Comparison of ENCODE assay signal across 8 mouse cellular contexts in genomic region chr7:128739116-128739461, GRCm38 (mm10). TPM values are rescaled to one million over a fixed set of nuclear protein-coding genes. Genes with fewer than 3 reads are reported as not detected.
A peak's percentile ranks its signal among the peaks of the same experiment; 100 is the strongest.
DNase-seq lines count a peak whose midpoint lies in the region; ATAC-seq and TF ChIP-seq lines count a peak whose summit lies in the region.

No protein-coding gene starts in this region.

- DNase-seq in heart, embryonic 10.5 days (ENCODE audit: low spot score) = no peak
- no peak for DNase-seq in heart, postnatal 25 days (ENCODE audit: low spot score)
- peak; percentile 11 for DNase-seq in forebrain, postnatal 0 days
- DNase-seq in retina, postnatal 1 day = no peak
- DNase-seq in left cerebral cortex, postnatal 4 days = no peak

- no peak for ATAC-seq in forebrain, postnatal 0 days
- ATAC-seq in megakaryocyte-erythroid progenitor cell, adult 5-6 weeks (replicated peaks; ENCODE audit: low FRiP score, low TSS enrichment, poor library complexity, severe bottlenecking) = 0 out of 2 replicates have a peak, but pooled peaks have one; percentile 14
- ATAC-seq in frontal cortex, adult (ENCODE audit: low TSS enrichment) = no peak

- H3K9ac ChIP-seq in forebrain, postnatal 0 days = peak overlapping the region; percentile 87

- H3K4me2 ChIP-seq in forebrain, postnatal 0 days (ENCODE audit: low read depth) = peak overlapping the region; percentile 72

- TF ChIP-seq CTCF in E14TG2a.4 (conservative IDR thresholded peaks at IDR 0.05; ENCODE audit: low read length) = no peak
- no peak for TF ChIP-seq CTCF in forebrain, postnatal 0 days (IDR thresholded peaks at IDR 0.05; ENCODE audit: low read depth)

- intact Hi-C loops in heart, postnatal 25 days (cut with DNase I) = no loop called here
- intact Hi-C loops in left cerebral cortex, postnatal 4 days (cut with DNase I) = no loop called here

- peaks cover 13% of the 10 kb centered on the region; the same call in 1 of the 2 replicates for H3K36me3 ChIP-seq in heart, embryonic 10.5 days
- peaks cover 26% of the 10 kb centered on the region for H3K36me3 ChIP-seq in E14TG2a.4 (ENCODE audit: insufficient read depth, low read length)
- H3K36me3 ChIP-seq in forebrain, postnatal 0 days (ENCODE audit: insufficient read depth) = no peaks in the 10 kb centered on the region

- H3K9me3 ChIP-seq in heart, embryonic 10.5 days = no peaks in the 10 kb centered on the region
- no peaks in the 10 kb centered on the region for H3K9me3 ChIP-seq in E14TG2a.4 (ENCODE audit: low read length)
- no peaks in the 10 kb centered on the region for H3K9me3 ChIP-seq in forebrain, postnatal 0 days (ENCODE audit: low read length)

- peaks cover 23% of the 10 kb centered on the region for H3K4me1 ChIP-seq in heart, embryonic 10.5 days
- H3K4me1 ChIP-seq in E14TG2a.4 (replicated peaks; ENCODE audit: low read depth, low read length) = peaks cover 56% of the 10 kb centered on the region
- H3K4me1 ChIP-seq in forebrain, postnatal 0 days (ENCODE audit: insufficient read depth) = peaks cover 15% of the 10 kb centered on the region

- peak overlapping the region; percentile 96 for H3K4me3 ChIP-seq in heart, embryonic 10.5 days
- peak overlapping the region; percentile 93 for H3K4me3 ChIP-seq in E14TG2a.4 (replicated peaks; ENCODE audit: low read length)
- H3K4me3 ChIP-seq in forebrain, postnatal 0 days (ENCODE audit: low read depth, low read length) = peak overlapping the region; percentile 99

- no peaks in the 10 kb centered on the region for H3K27me3 ChIP-seq in heart, embryonic 10.5 days (ENCODE audit: insufficient read depth, poor library complexity, severe bottlenecking)
- H3K27me3 ChIP-seq in E14TG2a.4 (ENCODE audit: insufficient read depth, low read length) = no peaks in the 10 kb centered on the region
- H3K27me3 ChIP-seq in forebrain, postnatal 0 days (ENCODE audit: insufficient read depth, low read length) = no peaks in the 10 kb centered on the region

- WGBS in heart, embryonic 10.5 days = 3% methylated on average over 15 of the region's 15 CpGs
- WGBS in forebrain, postnatal 0 days = 2% methylated on average over 15 of the region's 15 CpGs

- no peak overlapping the region; the same call in 1 of the 2 replicates for H3K27ac ChIP-seq in heart, embryonic 10.5 days
- no peak overlapping the region for H3K27ac ChIP-seq in forebrain, postnatal 0 days (ENCODE audit: low read depth, low read length)

RNA-seq across cellular contexts. Expression of gene Mcmbp, which starts 1.2 kb away (rescaled TPM):
- polyA plus RNA-seq in heart, embryonic 10.5 days (2016; fragmentation: Nextera tagmentation; extraction: Ambion mirVana) = 44.4 and 51.9 TPM in 2 replicates
- 10 to 100 TPM; 24.4 to 27.5 TPM for total RNA-seq in heart, postnatal 25 days (2021)
- 34.6 and 43.3 TPM in 2 replicates for total RNA-seq in forebrain, postnatal 0 days (2014; rRNA removed)
- polyA plus RNA-seq in forebrain, postnatal 0 days (2015; fragmentation: Nextera tagmentation; extraction: Ambion mirVana) = 32.4 and 42.0 TPM in 2 replicates
- total RNA-seq in megakaryocyte-erythroid progenitor cell, adult 5-6 weeks (2014; fragmentation: Nextera tagmentation) = 46.5 and 58.2 TPM in 2 replicates
- 38.7 and 52.8 TPM in 2 replicates for total RNA-seq in megakaryocyte-erythroid progenitor cell, adult 5-6 weeks (2017)
- total RNA-seq in left cerebral cortex, postnatal 4 days (2021) = 10 to 100 TPM; 45.6 to 51.3 TPM

RNA-seq across cellular contexts. Expression of gene Sec23ip, which starts 5.7 kb away (rescaled TPM):
- polyA plus RNA-seq in heart, embryonic 10.5 days (2016; fragmentation: Nextera tagmentation; extraction: Ambion mirVana) = 37.4 and 42.7 TPM in 2 replicates
- 10 to 100 TPM; 27.2 to 28.7 TPM for total RNA-seq in heart, postnatal 25 days (2021)
- total RNA-seq in forebrain, postnatal 0 days (2014; rRNA removed) = 18.3 and 22.0 TPM in 2 replicates
- 16.6 and 23.8 TPM in 2 replicates for polyA plus RNA-seq in forebrain, postnatal 0 days (2015; fragmentation: Nextera tagmentation; extraction: Ambion mirVana)
- 42.1 and 59.2 TPM in 2 replicates for total RNA-seq in megakaryocyte-erythroid progenitor cell, adult 5-6 weeks (2014; fragmentation: Nextera tagmentation)
- total RNA-seq in megakaryocyte-erythroid progenitor cell, adult 5-6 weeks (2017) = 52.8 and 66.1 TPM in 2 replicates
- total RNA-seq in left cerebral cortex, postnatal 4 days (2021) = 10 to 100 TPM; 34.7 to 35.3 TPM
